Mouse (Mus musculus) limb, embryonic 15.5 days (tissue): ENCODE measurements around the gene Kcnn1. TPM values are rescaled to one million over a fixed set of nuclear protein-coding genes. Genes with fewer than 3 reads are reported as not detected.

ENCODE experiments used
- ATAC-seq: fragments of 200-750 bp; cut with Nextera tagmentation; 2 replicates; pipeline ENCODE4 v1.8.0; 2017; ENCODE audit warnings: low read depth, moderate TSS enrichment; ENCODE audit not compliant: insufficient number of reproducible peaks, low FRiP score, low TSS enrichment
- H3K27ac ChIP-seq: fragments of 300-500 bp; sonication (generic); 2 replicates; pipeline ENCODE4 v1.5.1; 2015; ENCODE audit warnings: moderate library complexity, mild to moderate bottlenecking, inconsistent platforms
- H3K27me3 ChIP-seq: fragments of 300-500 bp; sonication (generic); 2 replicates; pipeline ENCODE4 v1.6.1; 2015; ENCODE audit warnings: inconsistent platforms
- H3K36me3 ChIP-seq: fragments of 300-500 bp; sonication (generic); 2 replicates; pipeline ENCODE4 v1.6.1; 2015; ENCODE audit warnings: inconsistent platforms
- H3K4me1 ChIP-seq: fragments of 300-500 bp; sonication (generic); 2 replicates; pipeline ENCODE4 v1.6.1; 2015; ENCODE audit warnings: inconsistent platforms
- H3K4me2 ChIP-seq: fragments of 300-500 bp; sonication (generic); 2 replicates; pipeline ENCODE4 v1.6.1; 2015; ENCODE audit warnings: mild to moderate bottlenecking, inconsistent platforms
- H3K4me3 ChIP-seq: fragments of 300-500 bp; sonication (generic); 2 replicates; pipeline ENCODE4 v1.5.1; 2015; ENCODE audit warnings: mild to moderate bottlenecking, inconsistent platforms
- H3K9ac ChIP-seq: fragments of 300-500 bp; sonication (generic); 2 replicates; pipeline ENCODE4 v1.6.1; 2015; ENCODE audit warnings: inconsistent platforms
- H3K9me3 ChIP-seq: fragments of 300-500 bp; sonication (generic); 2 replicates; pipeline ENCODE4 v1.6.1; 2016; ENCODE audit warnings: inconsistent platforms
- WGBS: fragments of 180-500 bp; shearing (Covaris S2); methylation state at CpG from one replicate; pipeline ENCODE4 v1.1.7; 2015; 5-methylcytosine and 5-hydroxymethylcytosine counted together
- polyA plus RNA-seq: library from polyadenylated mRNA; unstranded; fragments of >200 nt; fragmentation: Nextera tagmentation; extraction: Ambion mirVana; gene quantifications from 2 replicates; pipeline ENCODE4 v1.2.1, GENCODE M21; 2015

Gene Kcnn1
- polyA plus RNA-seq, 1 experiment from 2014 or later: 3.1 TPM

- no peak for ATAC-seq
- peaks cover 37% of the 10 kb centered on the region for H3K4me1 ChIP-seq
- H3K9ac ChIP-seq: 0 out of 2 replicates have a peak within 1 kb of the TSS, but pooled peaks have one; percentile 1
- H3K36me3 ChIP-seq: peaks cover 27% of the 10 kb centered on the region
- no peaks in the 10 kb centered on the region for H3K9me3 ChIP-seq
- no peak within 1 kb of the TSS for H3K27ac ChIP-seq
- peak within 1 kb of the TSS; percentile 48 for H3K4me2 ChIP-seq
- H3K27me3 ChIP-seq: peaks cover 59% of the 10 kb centered on the region
- 3% methylated on average over 80 of the region's 80 CpGs for WGBS
- H3K4me3 ChIP-seq: peak within 1 kb of the TSS; percentile 30
These were observed 29.2 kb upstream of the Kcnn1 start, which contains the start of gene Slc5a5 for GRCm38 (mm10) chr8:70892022-70892895. Gene Slc5a5 (minus strand): TSS chr8:70892757.

GRCm38 (mm10) chr8:70891356-70891755 is 28.3 kb upstream of the Kcnn1 start:
- Histone ChIP-seq H3K27me3 (peaks cover 59% of the 10 kb centered on the region), H3K9me3 (no peaks in the 10 kb centered on the region), H3K9ac (no peak overlapping the region), H3K4me1 (peaks cover 35% of the 10 kb centered on the region), H3K36me3 (peaks cover 27% of the 10 kb centered on the region), H3K4me3 (no peak overlapping the region), H3K27ac (no peak overlapping the region), H3K4me2 (peak overlapping the region; percentile 24; the same call in 1 of the 2 replicates)
- ATAC-seq: no peak
- WGBS: 7% methylated on average over 21 of the region's 21 CpGs

GRCm38 (mm10) chr8:70890656-70891055 is 27.6 kb upstream of the Kcnn1 start:
- H3K36me3 ChIP-seq: peaks cover 24% of the 10 kb centered on the region
- H3K27ac ChIP-seq: no peak overlapping the region
- peaks cover 28% of the 10 kb centered on the region for H3K4me1 ChIP-seq
- WGBS: 90% methylated on average over 5 of the region's 5 CpGs
- no peaks in the 10 kb centered on the region for H3K9me3 ChIP-seq
- no peak overlapping the region for H3K4me3 ChIP-seq
- H3K27me3 ChIP-seq: peaks cover 59% of the 10 kb centered on the region
- H3K9ac ChIP-seq: no peak overlapping the region
- no peak overlapping the region for H3K4me2 ChIP-seq
- ATAC-seq: no peak

- Histone ChIP-seq H3K9me3 (no peaks in the 10 kb centered on the region), H3K4me3 (no peak overlapping the region), H3K4me2 (no peak overlapping the region), H3K27me3 (peaks cover 37% of the 10 kb centered on the region), H3K4me1 (peaks cover 18% of the 10 kb centered on the region), H3K36me3 (no peaks in the 10 kb centered on the region), H3K9ac (no peak overlapping the region), H3K27ac (no peak overlapping the region)
- ATAC-seq: no peak
- 8% methylated on average over 13 of the region's 18 CpGs for WGBS
These were observed 24.6 kb upstream of the Kcnn1 start for GRCm38 (mm10) chr8:70887669-70888068.

- 13% methylated on average over 12 of the region's 12 CpGs for WGBS
- no peak overlapping the region for H3K4me2 ChIP-seq
- no peaks in the 10 kb centered on the region for H3K36me3 ChIP-seq
- H3K4me3 ChIP-seq: no peak overlapping the region
- H3K27me3 ChIP-seq: peaks cover 16% of the 10 kb centered on the region
- no peak overlapping the region for H3K27ac ChIP-seq
- ATAC-seq: no peak
- H3K4me1 ChIP-seq: peaks cover 9% of the 10 kb centered on the region
- H3K9me3 ChIP-seq: no peaks in the 10 kb centered on the region
- no peak overlapping the region for H3K9ac ChIP-seq
These were observed 22.6 kb upstream of the Kcnn1 start for GRCm38 (mm10) chr8:70885612-70886011.

- Histone ChIP-seq H3K36me3 (no peaks in the 10 kb centered on the region), H3K4me3 (no peak overlapping the region), H3K9ac (no peak overlapping the region), H3K4me1 (peaks cover 18% of the 10 kb centered on the region), H3K27ac (no peak overlapping the region), H3K27me3 (0 out of 2 replicates have a peak, but pooled peaks cover 9% of the 10 kb centered on the region), H3K4me2 (no peak overlapping the region), H3K9me3 (no peaks in the 10 kb centered on the region)
- 85% methylated on average over 10 of the region's 10 CpGs for WGBS
- no peak for ATAC-seq
These were observed 21.6 kb upstream of the Kcnn1 start for GRCm38 (mm10) chr8:70884683-70885082.

GRCm38 (mm10) chr8:70884186-70884585 is 21.1 kb upstream of the Kcnn1 start:
- H3K27ac ChIP-seq: no peak overlapping the region
- H3K9ac ChIP-seq: no peak overlapping the region
- no peak overlapping the region for H3K4me3 ChIP-seq
- H3K4me2 ChIP-seq: no peak overlapping the region
- no peaks in the 10 kb centered on the region for H3K9me3 ChIP-seq
- H3K27me3 ChIP-seq: 0 out of 2 replicates have a peak, but pooled peaks cover 9% of the 10 kb centered on the region
- 85% methylated on average over 4 of the region's 4 CpGs for WGBS
- no peak for ATAC-seq
- no peaks in the 10 kb centered on the region for H3K36me3 ChIP-seq
- peaks cover 23% of the 10 kb centered on the region for H3K4me1 ChIP-seq

- Histone ChIP-seq H3K27ac (peak overlapping the region; percentile 51), H3K4me3 (no peak overlapping the region), H3K36me3 (no peaks in the 10 kb centered on the region), H3K4me2 (no peak overlapping the region), H3K9ac (no peak overlapping the region), H3K4me1 (peaks cover 18% of the 10 kb centered on the region), H3K9me3 (no peaks in the 10 kb centered on the region), H3K27me3 (no peaks in the 10 kb centered on the region)
- no peak for ATAC-seq
- 19% methylated on average over 11 of the region's 11 CpGs for WGBS
These were observed 17.5 kb upstream of the Kcnn1 start for GRCm38 (mm10) chr8:70880546-70880945.

GRCm38 (mm10) chr8:70880126-70880525 is 17.1 kb upstream of the Kcnn1 start:
- peak; percentile 5; the same call in 1 of the 2 replicates for ATAC-seq
- WGBS: 3% methylated on average over 4 of the region's 4 CpGs
- Histone ChIP-seq H3K4me3 (no peak overlapping the region), H3K9ac (no peak overlapping the region), H3K4me1 (peaks cover 18% of the 10 kb centered on the region), H3K4me2 (no peak overlapping the region), H3K36me3 (no peaks in the 10 kb centered on the region), H3K27me3 (no peaks in the 10 kb centered on the region), H3K27ac (peak overlapping the region; percentile 51; the same call in 1 of the 2 replicates), H3K9me3 (no peaks in the 10 kb centered on the region)

GRCm38 (mm10) chr8:70879500-70879899 is 16.4 kb upstream of the Kcnn1 start:
- H3K4me2 ChIP-seq: no peak overlapping the region
- H3K9ac ChIP-seq: no peak overlapping the region
- peaks cover 18% of the 10 kb centered on the region for H3K4me1 ChIP-seq
- H3K4me3 ChIP-seq: no peak overlapping the region
- WGBS: 47% methylated on average over 4 of the region's 4 CpGs
- H3K27ac ChIP-seq: peak overlapping the region; percentile 51; the same call in 1 of the 2 replicates
- no peaks in the 10 kb centered on the region for H3K9me3 ChIP-seq
- H3K36me3 ChIP-seq: no peaks in the 10 kb centered on the region
- ATAC-seq: no peak
- no peaks in the 10 kb centered on the region for H3K27me3 ChIP-seq

GRCm38 (mm10) chr8:70878178-70878577 is 15.1 kb upstream of the Kcnn1 start:
- H3K4me1 ChIP-seq: peaks cover 18% of the 10 kb centered on the region
- no peak overlapping the region for H3K9ac ChIP-seq
- WGBS: 62% methylated on average over 2 of the region's 2 CpGs
- ATAC-seq: no peak
- no peak overlapping the region for H3K27ac ChIP-seq
- no peak overlapping the region for H3K4me3 ChIP-seq
- no peak overlapping the region for H3K4me2 ChIP-seq
- no peaks in the 10 kb centered on the region for H3K9me3 ChIP-seq
- no peaks in the 10 kb centered on the region for H3K27me3 ChIP-seq
- H3K36me3 ChIP-seq: no peaks in the 10 kb centered on the region

GRCm38 (mm10) chr8:70876382-70876781 is 13.3 kb upstream of the Kcnn1 start:
- Histone ChIP-seq H3K9ac (no peak overlapping the region), H3K27me3 (no peaks in the 10 kb centered on the region), H3K4me1 (peaks cover 28% of the 10 kb centered on the region), H3K36me3 (no peaks in the 10 kb centered on the region), H3K27ac (no peak overlapping the region), H3K4me3 (no peak overlapping the region), H3K4me2 (no peak overlapping the region), H3K9me3 (no peaks in the 10 kb centered on the region)
- WGBS: 51% methylated on average over 4 of the region's 4 CpGs
- ATAC-seq: no peak
